9 mouse cellular contexts compared by ENCODE assay signal in the genomic region with DNA sequence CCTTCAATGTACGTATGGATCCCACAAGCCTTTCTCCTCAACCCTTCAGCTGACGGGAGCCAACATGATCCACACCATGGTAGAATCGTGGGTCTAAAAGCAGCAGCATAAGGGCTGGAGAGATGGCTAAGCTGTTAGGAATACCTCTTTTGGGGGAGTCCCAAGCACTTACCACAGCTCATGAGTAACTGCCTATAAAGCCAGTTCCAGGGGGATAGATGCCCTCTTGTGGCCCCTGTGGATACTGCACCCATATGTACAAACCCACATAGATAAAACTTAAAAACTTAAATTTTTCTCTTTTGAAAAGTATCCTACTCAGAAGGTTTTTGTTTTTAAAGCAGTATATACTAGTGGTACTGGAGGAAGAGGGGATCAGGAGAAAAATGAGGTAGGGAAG.
DNase-seq lines count a peak whose midpoint lies in the region; ATAC-seq and TF ChIP-seq lines count a peak whose summit lies in the region.
"Had no signal": no experiment of that assay in that cellular context is flagged by ENCODE, and none has a peak within 500 bp of the region (broad histone marks: within the 10 kb centered on the region; RNA-seq: fewer than 3 reads in every experiment).

No protein-coding gene starts in this region.

- H3K9ac ChIP-seq in CH12.LX (ENCODE audit: insufficient read depth, low read depth), result no peak overlapping the region
- H3K9ac ChIP-seq in embryonic facial prominence, embryonic 11.5 days (replicated peaks; ENCODE audit: low read length), result no peak overlapping the region
- no peak overlapping the region for H3K9ac ChIP-seq in neural tube, embryonic 11.5 days (ENCODE audit: low read length)

- TF ChIP-seq RAD21 in CH12.LX (IDR thresholded peaks at IDR 0.05; ENCODE audit: low read depth, low read length), result peak; percentile 85

- no peak overlapping the region for H3K27ac ChIP-seq in kidney, adult 2 months (ENCODE audit: insufficient read depth, low read depth, low read length)
- no peak overlapping the region for H3K27ac ChIP-seq in CH12.LX (ENCODE audit: insufficient read depth, low read depth)
- no peak overlapping the region for H3K27ac ChIP-seq in embryonic facial prominence, embryonic 11.5 days (replicated peaks; ENCODE audit: low read depth, low read length)
- H3K27ac ChIP-seq in neural tube, embryonic 11.5 days (ENCODE audit: low read depth, low read length), result no peak overlapping the region
- H3K27ac ChIP-seq: macrophage had no signal

- no peak for ATAC-seq in embryonic facial prominence, embryonic 11.5 days (replicated peaks; ENCODE audit: insufficient number of reproducible peaks, low FRiP score, low TSS enrichment, low read depth)
- no peak for ATAC-seq in neural tube, embryonic 11.5 days (ENCODE audit: insufficient read depth, low FRiP score, low TSS enrichment)

- peaks cover 4% of the 10 kb centered on the region for H3K9me3 ChIP-seq in CH12.LX (replicated peaks; ENCODE audit: low read length)
- H3K9me3 ChIP-seq in embryonic facial prominence, embryonic 11.5 days (replicated peaks; ENCODE audit: control insufficient read depth, low read length), result no peaks in the 10 kb centered on the region
- H3K9me3 ChIP-seq in neural tube, embryonic 11.5 days (ENCODE audit: control insufficient read depth, low read length), result no peaks in the 10 kb centered on the region

- DNase-seq in kidney, adult 2 months, result peak; percentile 52
- no peak for DNase-seq in kidney, adult 11 months
- peak; percentile 71 for DNase-seq in CH12.LX (ENCODE audit: extremely low read depth)
- DNase-seq in adrenal gland, adult 18-20 months (ENCODE audit: low spot score in 2 of 2), result peak; percentile 43 to 57
- peak; percentile 80 for DNase-seq in embryonic facial prominence, embryonic 11.5 days (ENCODE audit: low spot score)
- DNase-seq in layer of hippocampus, adult 9-11 months, result peak; percentile 22
- peak; percentile 74 for DNase-seq in neural tube, embryonic 11.5 days (ENCODE audit: low spot score)
- no peak for DNase-seq in urinary bladder, postnatal 10 days (ENCODE audit: low spot score)

- peak; percentile 64 for TF ChIP-seq CTCF in kidney, adult 2 months (conservative IDR thresholded peaks at IDR 0.05; ENCODE audit: insufficient read depth, insufficient read length, low read depth, low read length)
- peak; percentile 70 to 84 for TF ChIP-seq CTCF in CH12.LX (conservative IDR thresholded peaks at IDR 0.05 in 1 of 2, IDR thresholded peaks at IDR 0.05 in 1 of 2; ENCODE audit: low read depth in 2 of 2, low read length in 2 of 2)

- no peaks in the 10 kb centered on the region for H3K27me3 ChIP-seq in kidney, adult 2 months (replicated peaks; ENCODE audit: control insufficient read depth, insufficient read depth, low read length)
- H3K27me3 ChIP-seq in CH12.LX (replicated peaks), result no peaks in the 10 kb centered on the region
- H3K27me3 ChIP-seq in embryonic facial prominence, embryonic 11.5 days (ENCODE audit: control insufficient read depth, insufficient read depth, low read length), result no peaks in the 10 kb centered on the region
- no peaks in the 10 kb centered on the region for H3K27me3 ChIP-seq in neural tube, embryonic 11.5 days (ENCODE audit: control insufficient read depth, insufficient read depth, low read length)

- H3K4me3 ChIP-seq in kidney, adult 2 months (ENCODE audit: insufficient read depth, low read depth, low read length), result no peak overlapping the region
- no peak overlapping the region for H3K4me3 ChIP-seq in CH12.LX (replicated peaks in 1 of 3; ENCODE audit: low read depth in 2 of 3, low read length in 2 of 3, poor library complexity in 1 of 3)
- no peak overlapping the region for H3K4me3 ChIP-seq in embryonic facial prominence, embryonic 11.5 days (ENCODE audit: low read depth, low read length)
- no peak overlapping the region for H3K4me3 ChIP-seq in neural tube, embryonic 11.5 days (ENCODE audit: low read depth, low read length)

- H3K36me3 ChIP-seq in kidney, adult 2 months (ENCODE audit: control insufficient read depth, insufficient read depth, low read length), result no peaks in the 10 kb centered on the region
- H3K36me3 ChIP-seq in CH12.LX (replicated peaks in 1 of 2; ENCODE audit: control insufficient read depth in 1 of 2, insufficient read depth in 1 of 2, low read length in 1 of 2), result no peaks in the 10 kb centered on the region
- no peaks in the 10 kb centered on the region for H3K36me3 ChIP-seq in embryonic facial prominence, embryonic 11.5 days (replicated peaks; ENCODE audit: control insufficient read depth, insufficient read depth, low read depth, low read length)
- no peaks in the 10 kb centered on the region for H3K36me3 ChIP-seq in neural tube, embryonic 11.5 days (ENCODE audit: control insufficient read depth, insufficient read depth, low read length)

- no peaks in the 10 kb centered on the region for H3K4me1 ChIP-seq in kidney, adult 2 months (ENCODE audit: control insufficient read depth, insufficient read depth, low read length)
- peaks cover 0 to 5% of the 10 kb centered on the region in 2 experiments; a peak in 2 of 4 replicates for H3K4me1 ChIP-seq in CH12.LX (ENCODE audit: control insufficient read depth in 1 of 2, insufficient read depth in 2 of 2)
- H3K4me1 ChIP-seq in embryonic facial prominence, embryonic 11.5 days (ENCODE audit: control insufficient read depth, insufficient read depth, low read length), result no peaks in the 10 kb centered on the region
- H3K4me1 ChIP-seq in neural tube, embryonic 11.5 days (ENCODE audit: control insufficient read depth, insufficient read depth, low read length), result no peaks in the 10 kb centered on the region

- no peaks in the 10 kb centered on the region for H3K79me2 ChIP-seq in CH12.LX (replicated peaks; ENCODE audit: control insufficient read depth, extremely low read depth, insufficient read depth, poor library complexity, severe bottlenecking)

- in situ Hi-C loops in CH12.LX (cut with MboI; ENCODE audit: low pct_ligation_motif_present, low pct_unique_long_range_greater_than_20kb, low sequenced_read_pairs), result loop anchor here (10.0 to 25.0 kb wide), 4 partner anchors 103 to 380 kb away; no protein-coding TSS in a partner anchor

- TF ChIP-seq EP300 in CH12.LX (IDR thresholded peaks at IDR 0.05; ENCODE audit: low read length), result no peak

- 67% methylated on average over 3 of the region's 3 CpGs for WGBS in kidney, adult 2 months
- 52% methylated on average over 3 of the region's 3 CpGs for WGBS in embryonic facial prominence, embryonic 11.5 days
- WGBS in neural tube, embryonic 11.5 days, result 63% methylated on average over 3 of the region's 3 CpGs

- no peak for TF ChIP-seq POLR2A in kidney, adult 2 months (IDR thresholded peaks at IDR 0.05; ENCODE audit: low read depth, low read length)
- TF ChIP-seq POLR2A in CH12.LX (IDR thresholded peaks at IDR 0.05; ENCODE audit: low read depth, low read length), result no peak

- no peak overlapping the region for H3K4me2 ChIP-seq in CH12.LX (ENCODE audit: insufficient read depth, low read depth, poor library complexity, severe bottlenecking)
- H3K4me2 ChIP-seq in embryonic facial prominence, embryonic 11.5 days (ENCODE audit: low read depth, low read length), result no peak overlapping the region
- H3K4me2 ChIP-seq in neural tube, embryonic 11.5 days (ENCODE audit: low read depth), result no peak overlapping the region

- dilution Hi-C loops in CH12.LX (cut with MboI; ENCODE audit: extremely low pct_ligation_motif_present, extremely low pct_unique_long_range_greater_than_20kb, low sequenced_read_pairs), result no loop called here

TF ChIP-seq in CH12.LX, 34 proteins besides CTCF, POLR2A, EP300 and RAD21:
- TF ChIP-seq SMC3 (IDR thresholded peaks at IDR 0.05; ENCODE audit: low read depth, low read length) (peak; percentile 86), USF2 (conservative IDR thresholded peaks at IDR 0.05; ENCODE audit: low read depth, low read length) (no peak)

Comparison
In these comparisons a context has a peak if more than half of its experiments do, and no peak if none do; other contexts are left out.
1. DNase-seq: peak in kidney, adult 2 months (single experiment), CH12.LX (single experiment), adrenal gland, adult 18-20 months (2 of 2), embryonic facial prominence, embryonic 11.5 days (single experiment), layer of hippocampus, adult 9-11 months (single experiment) and neural tube, embryonic 11.5 days (single experiment); none in kidney, adult 11 months (single experiment) and urinary bladder, postnatal 10 days (single experiment).